ENCODE assay signal across 8 mouse cellular contexts in genomic region chr1:134060849-134061569, GRCm38 (mm10). TPM values are rescaled to one million over a fixed set of nuclear protein-coding genes. Genes with fewer than 3 reads are reported as not detected.
DNase-seq lines count a peak whose midpoint lies in the region; ATAC-seq and TF ChIP-seq lines count a peak whose summit lies in the region.

No protein-coding gene starts in this region.

- peaks cover 49% of the 10 kb centered on the region for H3K4me1 ChIP-seq in bone marrow macrophage, adult 2 months (ENCODE audit: control insufficient read depth, insufficient read depth, low read length)
- H3K4me1 ChIP-seq in embryonic facial prominence, embryonic 15.5 days: peaks cover 60% of the 10 kb centered on the region
- peaks cover 61% of the 10 kb centered on the region for H3K4me1 ChIP-seq in heart, embryonic 10.5 days
- H3K4me1 ChIP-seq in kidney, embryonic 14.5 days (ENCODE audit: control insufficient read depth, insufficient read depth, low read length): peaks cover 62% of the 10 kb centered on the region

- TF ChIP-seq CTCF in bone marrow macrophage, adult 2 months (IDR thresholded peaks at IDR 0.05; ENCODE audit: low read depth, low read length): no peak

- DNase-seq in A20 (ENCODE audit: low read depth, low spot score) (peak; percentile 98), liver (peak; percentile 96)
- DNase-seq in heart, embryonic 10.5 days (ENCODE audit: low spot score): peak; percentile 98
- DNase-seq in monocyte, adult 2 months (ENCODE audit: low read depth in 1 of 2, low spot score in 2 of 2): peak; percentile 51 to 72
- peak; percentile 85 to 87 for DNase-seq in spleen, postnatal 14 days (ENCODE audit: low spot score in 2 of 2)

- peak; percentile 90 for ATAC-seq in embryonic facial prominence, embryonic 15.5 days (ENCODE audit: insufficient number of reproducible peaks, low FRiP score, low TSS enrichment, low read depth)
- peak; percentile 90 for ATAC-seq in kidney, embryonic 14.5 days (ENCODE audit: low FRiP score, low TSS enrichment)

- no peaks in the 10 kb centered on the region for H3K27me3 ChIP-seq in embryonic facial prominence, embryonic 15.5 days
- no peaks in the 10 kb centered on the region for H3K27me3 ChIP-seq in heart, embryonic 10.5 days (ENCODE audit: insufficient read depth, poor library complexity, severe bottlenecking)
- no peaks in the 10 kb centered on the region for H3K27me3 ChIP-seq in kidney, embryonic 14.5 days (ENCODE audit: control insufficient read depth, insufficient read depth, low read length)

- no peaks in the 10 kb centered on the region for H3K36me3 ChIP-seq in embryonic facial prominence, embryonic 15.5 days
- no peaks in the 10 kb centered on the region for H3K36me3 ChIP-seq in heart, embryonic 10.5 days
- H3K36me3 ChIP-seq in kidney, embryonic 14.5 days (ENCODE audit: control insufficient read depth, insufficient read depth, low read length): no peaks in the 10 kb centered on the region

- no peaks in the 10 kb centered on the region for H3K9me3 ChIP-seq in embryonic facial prominence, embryonic 15.5 days (replicated peaks)
- H3K9me3 ChIP-seq in heart, embryonic 10.5 days: no peaks in the 10 kb centered on the region
- H3K9me3 ChIP-seq in kidney, embryonic 14.5 days (ENCODE audit: control insufficient read depth, low read length): no peaks in the 10 kb centered on the region

- peak overlapping the region; percentile 37 for H3K9ac ChIP-seq in embryonic facial prominence, embryonic 15.5 days
- H3K9ac ChIP-seq in kidney, embryonic 14.5 days (ENCODE audit: low read depth, low read length): peak overlapping the region; percentile 65

- peak overlapping the region; percentile 74 for H3K27ac ChIP-seq in bone marrow macrophage, adult 2 months (ENCODE audit: insufficient read depth, low read depth, low read length)
- H3K27ac ChIP-seq in embryonic facial prominence, embryonic 15.5 days (replicated peaks): peak overlapping the region; percentile 98
- peak overlapping the region; percentile 92 for H3K27ac ChIP-seq in heart, embryonic 10.5 days
- H3K27ac ChIP-seq in kidney, embryonic 14.5 days (ENCODE audit: low read depth, low read length): peak overlapping the region; percentile 91

- peak overlapping the region; percentile 85 for H3K4me2 ChIP-seq in embryonic facial prominence, embryonic 15.5 days (replicated peaks)
- H3K4me2 ChIP-seq in kidney, embryonic 14.5 days (replicated peaks; ENCODE audit: low read depth, low read length): peak overlapping the region; percentile 77

- peak overlapping the region; percentile 52 for H3K4me3 ChIP-seq in bone marrow macrophage, adult 2 months (ENCODE audit: insufficient read depth, low read length)
- peak overlapping the region; percentile 38 for H3K4me3 ChIP-seq in embryonic facial prominence, embryonic 15.5 days (replicated peaks)
- H3K4me3 ChIP-seq in heart, embryonic 10.5 days: peak overlapping the region; percentile 58
- peak overlapping the region; percentile 31 for H3K4me3 ChIP-seq in kidney, embryonic 14.5 days (ENCODE audit: low read length)

- 2% methylated on average over 31 of the region's 31 CpGs for WGBS in embryonic facial prominence, embryonic 15.5 days
- 2% methylated on average over 31 of the region's 31 CpGs for WGBS in heart, embryonic 10.5 days
- 1% methylated on average over 31 of the region's 31 CpGs for WGBS in kidney, embryonic 14.5 days

- no peak for TF ChIP-seq POLR2A in bone marrow macrophage, adult 2 months (IDR thresholded peaks at IDR 0.05; ENCODE audit: borderline replicate concordance, low read depth, low read length)

RNA-seq across cellular contexts. Expression of gene Btg2, which starts 17.9 kb away (rescaled TPM):
- 52.4 and 54.4 TPM in 2 replicates for polyA plus RNA-seq in bone marrow macrophage, adult 2 months (2012; ENCODE audit: insufficient read depth, insufficient read length, missing spikeins)
- polyA plus RNA-seq in embryonic facial prominence, embryonic 15.5 days (2015; fragmentation: Nextera tagmentation; extraction: Ambion mirVana): 39.9 and 41.3 TPM in 2 replicates
- 26.1 and 34.2 TPM in 2 replicates for polyA plus RNA-seq in heart, embryonic 10.5 days (2016; fragmentation: Nextera tagmentation; extraction: Ambion mirVana)
- 20.8 and 28.6 TPM in 2 replicates for polyA plus RNA-seq in kidney, embryonic 14.5 days (2014; fragmentation: Nextera tagmentation; extraction: Ambion mirVana)

RNA-seq across cellular contexts. Expression of gene Fmod, which starts 24.0 kb away (rescaled TPM):
- not detected in 2 replicates for polyA plus RNA-seq in bone marrow macrophage, adult 2 months (2012; ENCODE audit: insufficient read depth, insufficient read length, missing spikeins)
- polyA plus RNA-seq in embryonic facial prominence, embryonic 15.5 days (2015; fragmentation: Nextera tagmentation; extraction: Ambion mirVana): 22.2 and 30.8 TPM in 2 replicates
- polyA plus RNA-seq in heart, embryonic 10.5 days (2016; fragmentation: Nextera tagmentation; extraction: Ambion mirVana): 9.5 and 11.2 TPM in 2 replicates
- polyA plus RNA-seq in kidney, embryonic 14.5 days (2014; fragmentation: Nextera tagmentation; extraction: Ambion mirVana): 1.7 and 4.0 TPM in 2 replicates

RNA-seq across cellular contexts. Expression of gene Chit1, which starts 50.0 kb away (rescaled TPM):
- polyA plus RNA-seq in bone marrow macrophage, adult 2 months (2012; ENCODE audit: insufficient read depth, insufficient read length, missing spikeins): not detected in 2 replicates
- polyA plus RNA-seq in embryonic facial prominence, embryonic 15.5 days (2015; fragmentation: Nextera tagmentation; extraction: Ambion mirVana): 0.61 and 0.67 TPM in 2 replicates
- 1.1 and 2.0 TPM in 2 replicates for polyA plus RNA-seq in heart, embryonic 10.5 days (2016; fragmentation: Nextera tagmentation; extraction: Ambion mirVana)
- polyA plus RNA-seq in kidney, embryonic 14.5 days (2014; fragmentation: Nextera tagmentation; extraction: Ambion mirVana): 0.14 and 0.28 TPM in 2 replicates

Comparison
In these comparisons a context has a peak if more than half of its experiments do, and no peak if none do; other contexts are left out.
1. Peak in every context shown above with its lines: DNase-seq, ATAC-seq, H3K4me3 ChIP-seq and H3K27ac ChIP-seq.